Mouse (Mus musculus) myocyte (in vitro differentiated cells): ENCODE measurements around the gene Camk1d.

ENCODE experiments used
- CEBPB ChIP-seq: IDR thresholded peaks from 2 replicates; pipeline ENCODE4 v1.6.1; 2011; ENCODE audit warnings: mild to moderate bottlenecking, moderate library complexity; ENCODE audit not compliant: poor library complexity, insufficient read depth, severe bottlenecking
- E2F4 ChIP-seq: IDR thresholded peaks from one replicate; pipeline ENCODE4 v1.6.1; 2011; ENCODE audit warnings: mild to moderate bottlenecking, control low read depth, moderate library complexity; ENCODE audit not compliant: insufficient read depth
- MAX ChIP-seq: IDR thresholded peaks from one replicate; pipeline ENCODE4 v1.6.1; 2011; ENCODE audit warnings: low read depth, mild to moderate bottlenecking, control low read depth
- MYOD1 ChIP-seq, 3 experiments: IDR thresholded peaks; one replicate each; pipeline ENCODE4 v1.6.1; 2011; ENCODE audit warnings: control low read depth in 2 of 3, low read depth in 2 of 3, mild to moderate bottlenecking in 2 of 3, moderate library complexity in 1 of 3; ENCODE audit not compliant: insufficient read length in 2 of 3, control insufficient read depth in 1 of 3
- POLR2A ChIP-seq: IDR thresholded peaks from one replicate; pipeline ENCODE4 v1.6.1; 2011; ENCODE audit warnings: low read depth, mild to moderate bottlenecking, control low read depth, moderate library complexity; ENCODE audit not compliant: insufficient read length
- POLR2AphosphoS2 ChIP-seq: IDR thresholded peaks from one replicate; pipeline ENCODE4 v1.6.1; 2011; ENCODE audit warnings: low read depth, control low read depth; ENCODE audit not compliant: insufficient read length
- TCF12 ChIP-seq: IDR thresholded peaks from one replicate; pipeline ENCODE4 v1.6.1; 2011; ENCODE audit warnings: mild to moderate bottlenecking, control low read depth; ENCODE audit not compliant: poor library complexity, insufficient read depth, severe bottlenecking
- USF1 ChIP-seq: IDR thresholded peaks from one replicate; pipeline ENCODE4 v1.6.1; 2011; ENCODE audit warnings: low read depth, mild to moderate bottlenecking, control low read depth, moderate library complexity

DNA sequence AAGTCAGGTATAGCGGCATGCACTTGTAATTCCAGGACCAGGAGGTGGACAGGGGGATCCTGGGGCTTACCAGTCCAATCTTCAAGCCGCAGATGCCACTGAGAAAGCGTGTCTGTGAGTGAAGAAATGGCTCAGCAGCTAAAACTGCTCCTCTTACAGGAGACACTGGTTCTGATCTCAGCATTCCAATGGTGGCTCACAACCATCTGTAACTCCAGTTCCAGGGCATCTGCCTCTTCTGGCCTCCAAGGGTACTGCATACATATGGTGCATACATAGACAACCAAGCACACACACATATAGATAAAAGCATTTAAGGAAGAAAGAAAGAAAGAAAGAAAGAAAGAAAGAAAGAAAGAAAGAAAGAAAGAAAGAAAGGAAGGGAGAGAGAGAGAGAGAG is 47.7 kb upstream of the Camk1d start:
- no peak for TF ChIP-seq USF1
- no peak for TF ChIP-seq POLR2A
- TF ChIP-seq MYOD1 (IDR thresholded peaks at IDR 0.05; ENCODE audit: control insufficient read depth in 1 of 3, insufficient read length in 2 of 3, low read depth in 2 of 3) = no peak
- TF ChIP-seq CEBPB = no peak
- TF ChIP-seq MAX = no peak
- no peak for TF ChIP-seq TCF12
- no peak for TF ChIP-seq E2F4
- TF ChIP-seq POLR2AphosphoS2 = no peak
